Mouse (Mus musculus): ENCODE measurements around the gene Rgs6.

DNA sequence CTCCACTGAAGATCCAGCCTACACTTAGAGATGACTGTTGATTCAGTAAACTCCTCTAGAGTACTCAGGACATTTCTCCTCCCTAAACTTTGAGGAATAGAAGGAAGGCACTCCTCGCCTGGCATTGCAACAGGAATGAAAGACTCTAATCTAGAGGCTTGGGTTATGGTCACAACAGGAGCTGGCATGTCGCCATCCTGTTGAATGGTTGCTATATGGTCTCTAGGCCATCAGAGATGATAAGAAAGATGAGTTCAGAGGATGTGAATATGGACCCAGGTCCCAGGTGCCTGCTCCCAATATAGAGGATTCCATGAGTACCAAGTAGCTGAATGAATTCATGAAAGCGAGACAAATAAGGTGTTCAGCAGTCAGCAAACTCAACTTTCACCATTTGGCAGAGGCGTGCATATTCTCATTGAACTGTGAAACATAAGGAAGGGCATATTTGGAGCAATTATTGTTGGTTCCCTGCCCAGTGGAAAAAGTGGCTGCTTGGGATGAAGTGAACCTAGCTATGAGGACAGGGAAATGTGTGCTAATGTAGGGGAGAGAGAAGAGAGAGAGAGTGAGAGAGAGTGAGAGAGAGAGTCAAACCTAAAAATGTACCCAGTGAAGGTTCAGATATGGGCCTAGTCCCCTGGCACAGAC lies 334.9 kb downstream of the Rgs6 start:
- TF ChIP-seq POLR2A (IDR thresholded peaks at IDR 0.05; ENCODE audit: borderline replicate concordance, low read depth, low read length) (no peak), CTCF (IDR thresholded peaks at IDR 0.05; ENCODE audit: low read depth, low read length) (no peak)

Measured in bone marrow macrophage, adult 2 months (primary cell).